27 mouse cellular contexts compared by ENCODE assay signal in genomic region chr12:32458386-32458785, GRCm38 (mm10).
DNase-seq lines count a peak whose midpoint lies in the region; ATAC-seq and TF ChIP-seq lines count a peak whose summit lies in the region.
"Had no signal": no experiment of that assay in that cellular context is flagged by ENCODE, and none has a peak within 500 bp of the region (broad histone marks: within the 10 kb centered on the region; RNA-seq: fewer than 3 reads in every experiment).

No protein-coding gene starts in this region.

- ATAC-seq in common myeloid progenitor, adult 5-6 weeks (replicated peaks; ENCODE audit: low read depth, poor library complexity, severe bottlenecking): 0 out of 2 replicates have a peak, but pooled peaks have one; percentile 54
- no peak for ATAC-seq in heart, embryonic 12.5 days (ENCODE audit: insufficient number of reproducible peaks, low FRiP score)
- ATAC-seq: forebrain, embryonic 13.5 days; forebrain, postnatal 0 days had no signal

- no peaks in the 10 kb centered on the region for H3K9me3 ChIP-seq in MEL (replicated peaks; ENCODE audit: insufficient read depth, low read length)
- H3K9me3 ChIP-seq in heart, embryonic 12.5 days (replicated peaks): no peaks in the 10 kb centered on the region
- H3K9me3 ChIP-seq: embryonic facial prominence, embryonic 10.5 days; embryonic facial prominence, embryonic 13.5 days; forebrain, embryonic 10.5 days; forebrain, embryonic 13.5 days; G1E; heart, embryonic 10.5 days; hindbrain, embryonic 12.5 days; hindbrain, embryonic 15.5 days had no signal

- intact Hi-C loops in left cerebral cortex, postnatal 14 days (cut with DNase I): no loop called here

- H3K27ac ChIP-seq in MEL (ENCODE audit: control insufficient read depth, low read depth, low read length) (no peak overlapping the region), macrophage (peak overlapping the region; percentile 85)
- H3K27ac ChIP-seq in heart, embryonic 12.5 days (ENCODE audit: poor library complexity, severe bottlenecking): no peak overlapping the region
- H3K27ac ChIP-seq: embryonic facial prominence, embryonic 10.5 days; embryonic facial prominence, embryonic 13.5 days; forebrain, embryonic 10.5 days; forebrain, embryonic 13.5 days; heart, adult 2 months; heart, embryonic 10.5 days; hindbrain, embryonic 12.5 days; hindbrain, embryonic 15.5 days had no signal

- no peak for TF ChIP-seq POLR2A in MEL (IDR thresholded peaks at IDR 0.05; ENCODE audit: control insufficient read depth in 1 of 2, insufficient read depth in 1 of 2, low read depth in 1 of 2, low read length in 2 of 2, poor library complexity in 1 of 2)

- peak; percentile 11 for DNase-seq in MEL (ENCODE audit: low read depth, low spot score)
- DNase-seq in left cerebral cortex, postnatal 14 days (ENCODE audit: low spot score in 2 of 2): no peak
- no peak for DNase-seq in cerebellum, postnatal 36 days
- DNase-seq: adrenal gland, adult 2 months; adrenal gland, postnatal 14 days; B cell, adult 2 months; cerebellum, adult 11-12 months; cerebellum, adult 9-10 months; cerebellum, postnatal 14 days; embryo, embryonic 11 days; forebrain, postnatal 0 days; gastrocnemius, postnatal 25 days; heart, adult 2 months; kidney, adult 11 months had no signal

- TF ChIP-seq EP300 in MEL (IDR thresholded peaks at IDR 0.05; ENCODE audit: low read depth in 1 of 2, low read length in 2 of 2): no peak

- H3K4me2 ChIP-seq in heart, embryonic 12.5 days: no peak overlapping the region
- H3K4me2 ChIP-seq: embryonic facial prominence, embryonic 13.5 days; forebrain, embryonic 13.5 days; hindbrain, embryonic 12.5 days; hindbrain, embryonic 15.5 days had no signal

- no peak overlapping the region for H3K4me3 ChIP-seq in MEL (ENCODE audit: control insufficient read depth in 1 of 2, insufficient read depth in 1 of 2, low read depth in 2 of 2, low read length in 2 of 2)
- H3K4me3 ChIP-seq in macrophage (ENCODE audit: inconsistent target): no peak overlapping the region
- no peak overlapping the region for H3K4me3 ChIP-seq in heart, embryonic 12.5 days
- H3K4me3 ChIP-seq: embryonic facial prominence, embryonic 10.5 days; embryonic facial prominence, embryonic 13.5 days; erythroblast, embryonic 14.5 days; forebrain, embryonic 10.5 days; forebrain, embryonic 13.5 days; heart, adult 2 months; heart, embryonic 10.5 days; hindbrain, embryonic 12.5 days; hindbrain, embryonic 15.5 days had no signal

- no peak for TF ChIP-seq CTCF in MEL (IDR thresholded peaks at IDR 0.05 in 2 of 3, conservative IDR thresholded peaks at IDR 0.05 in 1 of 3; ENCODE audit: control insufficient read depth in 1 of 3, insufficient read depth in 1 of 3, low read depth in 2 of 3, low read length in 3 of 3, poor library complexity in 1 of 3, severe bottlenecking in 1 of 3)

- no peaks in the 10 kb centered on the region for H3K36me3 ChIP-seq in MEL (ENCODE audit: control insufficient read depth in 1 of 2, insufficient read depth in 2 of 2, low read length in 2 of 2)
- no peaks in the 10 kb centered on the region for H3K36me3 ChIP-seq in macrophage (ENCODE audit: inconsistent target)
- H3K36me3 ChIP-seq in heart, embryonic 12.5 days: no peaks in the 10 kb centered on the region
- H3K36me3 ChIP-seq: embryonic facial prominence, embryonic 10.5 days; embryonic facial prominence, embryonic 13.5 days; forebrain, embryonic 10.5 days; G1E; heart, embryonic 10.5 days; hindbrain, embryonic 12.5 days; hindbrain, embryonic 15.5 days had no signal

- TF ChIP-seq RAD21 in MEL (IDR thresholded peaks at IDR 0.05; ENCODE audit: low read depth, low read length): no peak

- no peaks in the 10 kb centered on the region for H3K4me1 ChIP-seq in MEL (ENCODE audit: control insufficient read depth in 1 of 2, insufficient read depth in 2 of 2, low read length in 2 of 2)
- no peaks in the 10 kb centered on the region for H3K4me1 ChIP-seq in heart, embryonic 12.5 days (replicated peaks)
- H3K4me1 ChIP-seq: embryonic facial prominence, embryonic 10.5 days; embryonic facial prominence, embryonic 13.5 days; forebrain, embryonic 10.5 days; forebrain, embryonic 13.5 days; heart, embryonic 10.5 days; hindbrain, embryonic 12.5 days; hindbrain, embryonic 15.5 days had no signal

- H3K79me2 ChIP-seq in MEL (ENCODE audit: control insufficient read depth, insufficient read depth, low read length, poor library complexity) (no peaks in the 10 kb centered on the region), macrophage (ENCODE audit: inconsistent target) (no peaks in the 10 kb centered on the region)

- H3K27me3 ChIP-seq in MEL (ENCODE audit: control insufficient read depth in 1 of 2, insufficient read depth in 2 of 2, low read length in 2 of 2): peaks cover 0 to 1% of the 10 kb centered on the region in 2 experiments; a peak in 2 of 4 replicates
- no peaks in the 10 kb centered on the region for H3K27me3 ChIP-seq in heart, embryonic 12.5 days (replicated peaks)
- H3K27me3 ChIP-seq: CH12.LX; embryonic facial prominence, embryonic 13.5 days; forebrain, embryonic 13.5 days; hindbrain, embryonic 12.5 days; hindbrain, embryonic 15.5 days had no signal

- 75% methylated on average over 1 of the region's 1 CpGs for WGBS in macrophage (ENCODE audit: missing documents)
- 64% methylated on average over 1 of the region's 1 CpGs for WGBS in heart, embryonic 12.5 days

- no peak overlapping the region for H3K9ac ChIP-seq in MEL (ENCODE audit: control insufficient read depth, low read depth, low read length, poor library complexity, severe bottlenecking)
- H3K9ac ChIP-seq in heart, embryonic 12.5 days: no peak overlapping the region
- H3K9ac ChIP-seq: embryonic facial prominence, embryonic 13.5 days; forebrain, embryonic 13.5 days; forebrain, postnatal 0 days; hindbrain, embryonic 12.5 days; hindbrain, embryonic 15.5 days had no signal

TF ChIP-seq in MEL, 35 proteins besides CTCF, POLR2A, EP300 and RAD21:
- no peak for TF ChIP-seq ETS1 (IDR thresholded peaks at IDR 0.05; ENCODE audit: low read depth, low read length)
- no peak for TF ChIP-seq USF2 (IDR thresholded peaks at IDR 0.05; ENCODE audit: borderline replicate concordance in 1 of 2, insufficient read depth in 1 of 2, low read depth in 1 of 2, low read length in 2 of 2)
- TF ChIP-seq CHD2 (IDR thresholded peaks at IDR 0.05; ENCODE audit: low read length): no peak
- TF ChIP-seq NRF1 (IDR thresholded peaks at IDR 0.05; ENCODE audit: insufficient read depth, low read depth, low read length, poor library complexity, severe bottlenecking): no peak
- no peak for TF ChIP-seq TCF12 (IDR thresholded peaks at IDR 0.05; ENCODE audit: low read depth, low read length)
